Comparison of ENCODE assay signal across 38 mouse cellular contexts in the genomic region with DNA sequence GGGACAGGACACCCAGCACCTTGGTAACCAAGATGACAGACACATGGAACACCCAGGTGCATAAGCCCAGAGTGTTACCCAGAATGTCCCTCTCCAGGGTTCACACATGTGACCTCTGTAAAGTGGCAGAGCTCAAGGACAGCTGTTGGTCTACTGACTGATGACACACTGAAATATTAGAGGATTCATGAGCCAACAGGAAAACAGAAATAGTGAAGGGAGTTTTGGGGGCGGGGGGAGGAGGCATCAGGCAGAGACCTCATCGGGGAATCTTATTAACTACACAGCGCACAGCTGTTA. TPM values are rescaled to one million over a fixed set of nuclear protein-coding genes. Genes with fewer than 3 reads are reported as not detected.
DNase-seq lines count a peak whose midpoint lies in the region; ATAC-seq and TF ChIP-seq lines count a peak whose summit lies in the region.
"Had no signal": no experiment of that assay in that cellular context is flagged by ENCODE, and none has a peak within 500 bp of the region (broad histone marks: within the 10 kb centered on the region; RNA-seq: fewer than 3 reads in every experiment).

No protein-coding gene starts in this region.

- no peak overlapping the region for H3K9ac ChIP-seq in kidney, embryonic 15.5 days
- no peak overlapping the region for H3K9ac ChIP-seq in lung, postnatal 0 days (replicated peaks; ENCODE audit: low read depth)
- H3K9ac ChIP-seq in embryonic facial prominence, embryonic 15.5 days, result no peak overlapping the region
- H3K9ac ChIP-seq in forebrain, embryonic 11.5 days (ENCODE audit: low read length), result no peak overlapping the region
- H3K9ac ChIP-seq: embryonic facial prominence, embryonic 13.5 days; forebrain, embryonic 13.5 days; hindbrain, embryonic 15.5 days; liver, embryonic 15.5 days; midbrain, embryonic 13.5 days; neural tube, embryonic 15.5 days had no signal

- no peak overlapping the region for H3K4me3 ChIP-seq in kidney, embryonic 15.5 days (replicated peaks)
- no peak overlapping the region for H3K4me3 ChIP-seq in lung, postnatal 0 days (ENCODE audit: low read depth, low read length)
- no peak overlapping the region for H3K4me3 ChIP-seq in embryonic facial prominence, embryonic 15.5 days (replicated peaks)
- no peak overlapping the region for H3K4me3 ChIP-seq in macrophage (ENCODE audit: inconsistent target)
- H3K4me3 ChIP-seq in forebrain, embryonic 11.5 days (ENCODE audit: low read depth, low read length), result no peak overlapping the region
- H3K4me3 ChIP-seq: embryonic facial prominence, embryonic 13.5 days; forebrain, embryonic 13.5 days; hindbrain, embryonic 15.5 days; liver, embryonic 15.5 days; midbrain, embryonic 13.5 days; neural tube, embryonic 15.5 days had no signal

- H3K9me3 ChIP-seq in kidney, embryonic 15.5 days (replicated peaks), result no peaks in the 10 kb centered on the region
- no peaks in the 10 kb centered on the region for H3K9me3 ChIP-seq in lung, postnatal 0 days (ENCODE audit: low read length)
- H3K9me3 ChIP-seq in embryonic facial prominence, embryonic 15.5 days (replicated peaks), result no peaks in the 10 kb centered on the region
- no peaks in the 10 kb centered on the region for H3K9me3 ChIP-seq in forebrain, embryonic 11.5 days (ENCODE audit: control insufficient read depth, low read length)
- H3K9me3 ChIP-seq: embryonic facial prominence, embryonic 13.5 days; forebrain, embryonic 13.5 days; G1E; hindbrain, embryonic 15.5 days; liver, embryonic 15.5 days; midbrain, embryonic 13.5 days; neural tube, embryonic 15.5 days had no signal

- WGBS in kidney, embryonic 15.5 days, result 54% methylated on average over 3 of the region's 3 CpGs
- WGBS in lung, postnatal 0 days, result 65% methylated on average over 3 of the region's 3 CpGs
- 79% methylated on average over 3 of the region's 3 CpGs for WGBS in embryonic facial prominence, embryonic 15.5 days
- WGBS in macrophage (ENCODE audit: missing documents), result 53% methylated on average over 3 of the region's 3 CpGs
- 91% methylated on average over 3 of the region's 3 CpGs for WGBS in forebrain, embryonic 11.5 days

- TF ChIP-seq EP300 in lung, postnatal 0 days (IDR thresholded peaks at IDR 0.05), result no peak

- no peak for TF ChIP-seq CTCF in lung, postnatal 0 days (IDR thresholded peaks at IDR 0.05)

- H3K27ac ChIP-seq in kidney, embryonic 15.5 days, result 0 out of 2 replicates have a peak overlapping the region, but pooled peaks have one; percentile 48
- no peak overlapping the region for H3K27ac ChIP-seq in lung, postnatal 0 days (ENCODE audit: low read length)
- H3K27ac ChIP-seq in embryonic facial prominence, embryonic 15.5 days (replicated peaks), result no peak overlapping the region
- H3K27ac ChIP-seq in macrophage, result peak overlapping the region; percentile 54
- no peak overlapping the region for H3K27ac ChIP-seq in forebrain, embryonic 11.5 days (ENCODE audit: low read depth, low read length)
- H3K27ac ChIP-seq: embryonic facial prominence, embryonic 13.5 days; forebrain, embryonic 13.5 days; hindbrain, embryonic 15.5 days; liver, embryonic 15.5 days; midbrain, embryonic 13.5 days; neural tube, embryonic 15.5 days had no signal

- no peak for ATAC-seq in kidney, embryonic 15.5 days (replicated peaks; ENCODE audit: low FRiP score)
- ATAC-seq in lung, postnatal 0 days, result peak; percentile 65
- peak; percentile 25; the same call in 1 of the 2 replicates for ATAC-seq in embryonic facial prominence, embryonic 15.5 days (ENCODE audit: insufficient number of reproducible peaks, low FRiP score, low TSS enrichment, low read depth)
- ATAC-seq in forebrain, embryonic 11.5 days (replicated peaks; ENCODE audit: low FRiP score), result no peak
- ATAC-seq: forebrain, embryonic 13.5 days; midbrain, embryonic 13.5 days had no signal

- peaks cover 19% of the 10 kb centered on the region for H3K4me1 ChIP-seq in kidney, embryonic 15.5 days
- H3K4me1 ChIP-seq in lung, postnatal 0 days (ENCODE audit: insufficient read depth, low read depth, low read length), result no peaks in the 10 kb centered on the region
- 0 out of 2 replicates have a peak, but pooled peaks cover 8% of the 10 kb centered on the region for H3K4me1 ChIP-seq in embryonic facial prominence, embryonic 15.5 days
- peaks cover 4% of the 10 kb centered on the region; the same call in 1 of the 2 replicates for H3K4me1 ChIP-seq in forebrain, embryonic 11.5 days (replicated peaks; ENCODE audit: control insufficient read depth, insufficient read depth, low read length)

- no peaks in the 10 kb centered on the region for H3K36me3 ChIP-seq in kidney, embryonic 15.5 days
- H3K36me3 ChIP-seq in lung, postnatal 0 days (ENCODE audit: insufficient read depth, low read length), result no peaks in the 10 kb centered on the region
- no peaks in the 10 kb centered on the region for H3K36me3 ChIP-seq in embryonic facial prominence, embryonic 15.5 days
- no peaks in the 10 kb centered on the region for H3K36me3 ChIP-seq in macrophage (ENCODE audit: inconsistent target)
- no peaks in the 10 kb centered on the region for H3K36me3 ChIP-seq in forebrain, embryonic 11.5 days (ENCODE audit: control insufficient read depth, insufficient read depth, low read length)
- H3K36me3 ChIP-seq: embryonic facial prominence, embryonic 13.5 days; G1E; hindbrain, embryonic 15.5 days; liver, embryonic 15.5 days; midbrain, embryonic 13.5 days; neural tube, embryonic 15.5 days had no signal

- H3K4me2 ChIP-seq in kidney, embryonic 15.5 days, result no peak overlapping the region
- H3K4me2 ChIP-seq in lung, postnatal 0 days (replicated peaks; ENCODE audit: low read depth, low read length), result no peak overlapping the region
- H3K4me2 ChIP-seq in embryonic facial prominence, embryonic 15.5 days (replicated peaks), result no peak overlapping the region
- no peak overlapping the region for H3K4me2 ChIP-seq in forebrain, embryonic 11.5 days (ENCODE audit: low read depth, low read length, severe bottlenecking)
- H3K4me2 ChIP-seq: embryonic facial prominence, embryonic 13.5 days; forebrain, embryonic 13.5 days; hindbrain, embryonic 15.5 days; liver, embryonic 15.5 days; midbrain, embryonic 13.5 days; neural tube, embryonic 15.5 days had no signal

- DNase-seq in kidney, adult 11 months, result no peak
- peak; percentile 48 for DNase-seq in lung, postnatal 0 days (ENCODE audit: low spot score)
- DNase-seq in lung, postnatal 4 days, result no peak
- no peak for DNase-seq in forebrain, embryonic 11.5 days (ENCODE audit: low spot score)
- DNase-seq in c-Kit-positive CD71-positive TER-119-positive erythroid progenitor cells, embryonic 14.5 days (ENCODE audit: low spot score), result no peak
- DNase-seq: adrenal gland, adult 8-10 months; cerebellum, adult 8-10 months; cerebellum, postnatal 36 days; embryo, embryonic 11 days; gastrocnemius, postnatal 10 days; kidney, adult 2 months; kidney, postnatal 10 days; retina, postnatal 1 day; spleen, adult 18-20 months; thymus, postnatal 14 days had no signal

- H3K27me3 ChIP-seq in kidney, embryonic 15.5 days, result 0 out of 2 replicates have a peak, but pooled peaks cover 4% of the 10 kb centered on the region
- H3K27me3 ChIP-seq in lung, postnatal 0 days (replicated peaks; ENCODE audit: insufficient read depth, low read length), result no peaks in the 10 kb centered on the region
- H3K27me3 ChIP-seq in embryonic facial prominence, embryonic 15.5 days, result no peaks in the 10 kb centered on the region
- no peaks in the 10 kb centered on the region for H3K27me3 ChIP-seq in forebrain, embryonic 11.5 days (ENCODE audit: control insufficient read depth, insufficient read depth, low read length)
- H3K27me3 ChIP-seq: embryonic facial prominence, embryonic 13.5 days; forebrain, embryonic 13.5 days; hindbrain, embryonic 15.5 days; liver, embryonic 15.5 days; midbrain, embryonic 13.5 days; neural tube, embryonic 15.5 days had no signal

- H3K79me2 ChIP-seq in macrophage (ENCODE audit: inconsistent target), result no peaks in the 10 kb centered on the region

RNA-seq across cellular contexts. Expression of a gene that starts 28.0 kb away (rescaled TPM):
- polyA plus RNA-seq in kidney, embryonic 15.5 days (2015; fragmentation: Nextera tagmentation; extraction: Ambion mirVana), result 0.33 and 0.39 TPM in 2 replicates
- 0.24 TPM in 1 of 2 replicates, not detected in the other for polyA plus RNA-seq in lung, postnatal 0 days (2015; fragmentation: Nextera tagmentation; extraction: Ambion mirVana)
- polyA plus RNA-seq in embryonic facial prominence, embryonic 15.5 days (2015; fragmentation: Nextera tagmentation; extraction: Ambion mirVana), result 0.11 and 0.17 TPM in 2 replicates
- total RNA-seq in macrophage (2018; cell fraction: chromatin; rRNA removed), result under 1 TPM in 6 of 26 experiments, not detected in 20; 0.23 to 0.94 (median 0.38) TPM
- under 1 TPM in 3 of 26 experiments, not detected in 23; 0.17 to 0.39 (median 0.29) TPM for total RNA-seq in macrophage (2018; cell fraction: cytosol; rRNA removed)
- total RNA-seq in macrophage (2018; cell fraction: nucleus; rRNA removed), result 1 to 10 TPM in 1 of 26 experiments, under 1 TPM in 4, not detected in 21; 0.22 to 1.3 (median 0.39) TPM
- not detected in 3 replicates for polyA plus RNA-seq in macrophage (2018)
- polyA plus RNA-seq in forebrain, embryonic 11.5 days (2014; fragmentation: Nextera tagmentation; extraction: Ambion mirVana), result not detected in 2 replicates
- total RNA-seq: left cerebral cortex, postnatal 10 days; liver, adult 2 months; monocyte, adult 5-6 weeks had no signal
- polyA plus RNA-seq: embryonic facial prominence, embryonic 13.5 days; G1E; limb, embryonic 11.5 days; liver, adult 2 months had no signal

RNA-seq across cellular contexts. Expression of a gene that starts 34.8 kb away (rescaled TPM):
- polyA plus RNA-seq in kidney, embryonic 15.5 days (2015; fragmentation: Nextera tagmentation; extraction: Ambion mirVana), result 409 and 435 TPM in 2 replicates
- 342 and 355 TPM in 2 replicates for polyA plus RNA-seq in lung, postnatal 0 days (2015; fragmentation: Nextera tagmentation; extraction: Ambion mirVana)
- 403 and 419 TPM in 2 replicates for polyA plus RNA-seq in embryonic facial prominence, embryonic 15.5 days (2015; fragmentation: Nextera tagmentation; extraction: Ambion mirVana)
- total RNA-seq in macrophage (2018; cell fraction: chromatin; rRNA removed), result 10 to 100 TPM in 25 of 26 experiments, 1 to 10 TPM in 1; 9.8 to 99.0 (median 45.6) TPM
- 100 to 1,000 TPM; 364 to 678 (median 471) TPM for total RNA-seq in macrophage (2018; cell fraction: cytosol; rRNA removed)
- 100 to 1,000 TPM in 18 of 26 experiments, 10 to 100 TPM in 8; 59.4 to 352 (median 197) TPM for total RNA-seq in macrophage (2018; cell fraction: nucleus; rRNA removed)
- polyA plus RNA-seq in macrophage (2018), result 112 to 471 TPM (median 428 TPM) in 3 replicates
- 346 and 366 TPM in 2 replicates for polyA plus RNA-seq in forebrain, embryonic 11.5 days (2014; fragmentation: Nextera tagmentation; extraction: Ambion mirVana)

RNA-seq across cellular contexts. Expression of a gene that starts 59.0 kb away (rescaled TPM):
- polyA plus RNA-seq in kidney, embryonic 15.5 days (2015; fragmentation: Nextera tagmentation; extraction: Ambion mirVana), result not detected in 2 replicates
- polyA plus RNA-seq in lung, postnatal 0 days (2015; fragmentation: Nextera tagmentation; extraction: Ambion mirVana), result not detected in 2 replicates
- polyA plus RNA-seq in embryonic facial prominence, embryonic 15.5 days (2015; fragmentation: Nextera tagmentation; extraction: Ambion mirVana), result 0.05 TPM in 1 of 2 replicates, not detected in the other
- total RNA-seq in macrophage (2018; cell fraction: chromatin; rRNA removed), result not detected
- total RNA-seq in macrophage (2018; cell fraction: cytosol; rRNA removed), result not detected
- not detected for total RNA-seq in macrophage (2018; cell fraction: nucleus; rRNA removed)
- polyA plus RNA-seq in macrophage (2018), result not detected in 3 replicates
- 0.15 TPM in 1 of 2 replicates, not detected in the other for polyA plus RNA-seq in forebrain, embryonic 11.5 days (2014; fragmentation: Nextera tagmentation; extraction: Ambion mirVana)
- total RNA-seq: adrenal gland, adult 8-10 months; adrenal gland, postnatal 4 days; gastrocnemius, postnatal 10 days; hematopoietic stem cell, adult 5-6 weeks; left cerebral cortex, postnatal 10 days; liver, adult 2 months; megakaryocyte, adult 5-6 weeks; monocyte, adult 5-6 weeks had no signal
- polyA plus RNA-seq: embryonic facial prominence, embryonic 13.5 days; forebrain, embryonic 13.5 days; G1E; gonadal fat pad, adult 2 months; heart, embryonic 16.5 days; hindbrain, embryonic 15.5 days; intestine, embryonic 14.5 days; kidney, adult 2 months; large intestine, adult 2 months; limb, embryonic 11.5 days; liver, adult 2 months; liver, embryonic 15.5 days; neural tube, embryonic 15.5 days; stomach, embryonic 16.5 days; urinary bladder, adult 2 months had no signal

Comparison
In these comparisons a context has a peak if more than half of its experiments do, and no peak if none do; other contexts are left out.
1. ATAC-seq: peak in lung, postnatal 0 days (single experiment) and embryonic facial prominence, embryonic 15.5 days (single experiment); none in kidney, embryonic 15.5 days (single experiment) and forebrain, embryonic 11.5 days (single experiment).
2. H3K27ac ChIP-seq: peak in kidney, embryonic 15.5 days (single experiment) and macrophage (single experiment); none in lung, postnatal 0 days (single experiment), embryonic facial prominence, embryonic 15.5 days (single experiment) and forebrain, embryonic 11.5 days (single experiment).